Mouse (Mus musculus) ES-E14 (cell line): ENCODE results near the gene Rbfox1. TPM values are rescaled to one million over a fixed set of nuclear protein-coding genes. Genes with fewer than 3 reads are reported as not detected.

Experiments used
- DNase-seq: peaks from one replicate; pipeline ENCODE4 v3.0.0-alpha.2; 2013; ENCODE audit warnings: low read depth, low spot score
- H3K27ac ChIP-seq: 2 replicates; pipeline ENCODE4 v1.5.1; 2012; ENCODE audit warnings: low read depth, mild to moderate bottlenecking, low read length, moderate library complexity, mixed read lengths; ENCODE audit not compliant: poor library complexity, insufficient read depth, severe bottlenecking
- H3K36me3 ChIP-seq: 2 replicates; pipeline ENCODE4 v1.6.1; 2012; ENCODE audit warnings: mild to moderate bottlenecking, low read length, moderate library complexity, mixed read lengths; ENCODE audit not compliant: control insufficient read depth, poor library complexity, insufficient read depth, severe bottlenecking
- H3K4me1 ChIP-seq, 2 experiments: fragments of 150-350 bp in 1 of 2; sonication (generic) in 1 of 2; 2 replicates each; pipeline ENCODE4 v1.6.1; 2012; ENCODE audit warnings: low read length in 2 of 2, mild to moderate bottlenecking in 1 of 2, mixed read lengths in 1 of 2; ENCODE audit not compliant: control insufficient read depth in 2 of 2, insufficient read depth in 2 of 2, poor library complexity in 1 of 2
- H3K4me3 ChIP-seq, 2 experiments: fragments of 150-350 bp in 1 of 2; sonication (generic) in 1 of 2; 2 replicates each; pipeline ENCODE4 v1.5.1; 2012; ENCODE audit warnings: low read length in 2 of 2, low read depth in 1 of 2, mild to moderate bottlenecking in 1 of 2, mixed read lengths in 1 of 2; ENCODE audit not compliant: insufficient read depth in 1 of 2, poor library complexity in 1 of 2, severe bottlenecking in 1 of 2
- H3K9ac ChIP-seq: 2 replicates; pipeline ENCODE4 v1.6.1; 2012; ENCODE audit warnings: low read depth, mild to moderate bottlenecking, low read length, mixed read lengths; ENCODE audit not compliant: poor library complexity, insufficient read depth, severe bottlenecking
- H3K9me3 ChIP-seq: fragments of 150-350 bp; sonication (generic); 2 replicates; pipeline ENCODE4 v1.6.1; 2012; ENCODE audit warnings: low read depth, mild to moderate bottlenecking, low read length; ENCODE audit not compliant: control insufficient read depth, insufficient read depth
- CHD2 ChIP-seq: IDR thresholded peaks from 2 replicates; pipeline ENCODE4 v1.6.1; 2014; ENCODE audit warnings: mild to moderate bottlenecking, low read depth, low read length, inconsistent platforms
- HCFC1 ChIP-seq: IDR thresholded peaks from 2 replicates; pipeline ENCODE4 v1.6.1; 2012; ENCODE audit warnings: low read length, inconsistent platforms, borderline replicate concordance; ENCODE audit not compliant: insufficient read depth
- MAFK ChIP-seq: IDR thresholded peaks from 2 replicates; pipeline ENCODE4 v1.6.1; 2014; ENCODE audit warnings: mild to moderate bottlenecking, low read depth, low read length, inconsistent platforms; ENCODE audit not compliant: insufficient read depth
- ZC3H11A ChIP-seq: IDR thresholded peaks from 2 replicates; pipeline ENCODE4 v1.6.1; 2012; ENCODE audit warnings: low read depth, mild to moderate bottlenecking, inconsistent platforms, low read length, borderline replicate concordance
- ZNF384 ChIP-seq: IDR thresholded peaks from 2 replicates; pipeline ENCODE4 v1.6.1; 2012; ENCODE audit warnings: low read depth, low read length, inconsistent platforms
- in situ Hi-C, 2 experiments: fragments of 600-800 bp; cut with MboI; formaldehyde crosslinking; loops; one replicate each; pipeline ENCODE4 v1.15.1; 2025; ENCODE audit warnings: low sequenced_read_pairs in 2 of 2, inconsistent platforms in 1 of 2; ENCODE audit not compliant: unreplicated experiment in 2 of 2
- total RNA-seq: library from RNA; depleted of rRNA; stranded (reverse); fragments of 300-350 nt; gene quantifications from 2 replicates; pipeline ENCODE4 v1.2.3, GENCODE M21; 2012

The Rbfox1 gene
- total RNA-seq, 1 experiment, result 0.18 TPM

GRCm38 (mm10) chr16:6139432-6139831, 254.3 kb downstream of the Rbfox1 start:
- in situ Hi-C loops, result no loop called here

DNA sequence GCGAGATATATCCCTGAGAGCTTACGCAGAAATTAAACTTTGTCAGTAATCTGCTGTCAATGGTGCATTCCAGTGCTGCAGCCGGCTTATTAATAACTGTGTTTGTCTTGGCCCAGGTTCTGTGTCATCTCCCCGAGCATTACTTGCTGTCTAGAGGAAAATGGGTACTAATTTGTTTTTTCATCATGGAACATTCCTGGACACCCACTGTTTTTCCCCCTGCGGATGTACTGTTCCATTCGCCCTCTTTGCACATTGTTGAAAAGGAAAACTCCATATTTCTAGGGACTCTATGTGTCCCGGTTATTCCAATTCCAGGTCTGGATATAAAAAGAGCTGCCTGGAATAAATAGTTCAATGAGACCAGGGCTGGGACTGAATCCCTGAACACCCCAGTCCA, 262.8 kb downstream of the Rbfox1 start:
- H3K4me1 ChIP-seq, result no peaks in the 10 kb centered on the region
- in situ Hi-C loops, result no loop called here
- TF ChIP-seq HCFC1 (no peak), ZNF384 (no peak), MAFK (no peak)
- H3K9me3 ChIP-seq, result no peaks in the 10 kb centered on the region
- H3K4me3 ChIP-seq, result no peak overlapping the region
- no peaks in the 10 kb centered on the region for H3K36me3 ChIP-seq
- no peak overlapping the region for H3K27ac ChIP-seq
- no peak for DNase-seq
- H3K9ac ChIP-seq, result no peak overlapping the region

More at GRCm38 (mm10) chr16:6139432-6139831, 254.3 kb downstream of the Rbfox1 start:
- Histone ChIP-seq H3K4me1 (no peaks in the 10 kb centered on the region), H3K27ac (no peak overlapping the region), H3K9ac (no peak overlapping the region), H3K36me3 (no peaks in the 10 kb centered on the region), H3K4me3 (no peak overlapping the region), H3K9me3 (no peaks in the 10 kb centered on the region)
- TF ChIP-seq ZC3H11A (no peak), HCFC1 (no peak), ZNF384 (no peak), CHD2 (no peak), MAFK (no peak)
- no peak for DNase-seq

DNA sequence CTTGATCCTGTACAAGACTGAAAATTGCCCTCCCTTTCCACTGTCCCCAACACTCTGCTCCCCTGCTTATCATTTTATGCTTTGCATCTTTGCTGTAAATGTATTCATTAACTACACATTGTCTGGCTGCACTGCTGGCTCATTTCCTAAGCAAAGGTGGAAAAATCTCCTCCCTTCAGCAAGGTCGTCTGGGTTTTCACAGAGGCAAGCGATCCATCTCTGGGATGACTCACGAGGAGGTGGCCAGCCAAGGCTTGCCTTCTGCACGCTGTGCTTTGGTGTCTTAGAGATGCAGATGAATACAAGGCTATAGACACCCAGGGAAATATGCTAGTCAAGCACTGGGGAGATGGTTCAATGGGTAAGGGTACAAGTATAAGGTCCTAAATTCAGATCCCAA, 264.2 kb downstream of the Rbfox1 start:
- TF ChIP-seq ZNF384 (no peak), ZC3H11A (no peak), HCFC1 (no peak), CHD2 (no peak), MAFK (no peak)
- in situ Hi-C loops, result no loop called here
- H3K9ac ChIP-seq, result no peak overlapping the region
- no peak overlapping the region for H3K27ac ChIP-seq
- no peak overlapping the region for H3K4me3 ChIP-seq
- no peaks in the 10 kb centered on the region for H3K9me3 ChIP-seq
- no peaks in the 10 kb centered on the region for H3K4me1 ChIP-seq
- no peak for DNase-seq
- no peaks in the 10 kb centered on the region for H3K36me3 ChIP-seq

DNA sequence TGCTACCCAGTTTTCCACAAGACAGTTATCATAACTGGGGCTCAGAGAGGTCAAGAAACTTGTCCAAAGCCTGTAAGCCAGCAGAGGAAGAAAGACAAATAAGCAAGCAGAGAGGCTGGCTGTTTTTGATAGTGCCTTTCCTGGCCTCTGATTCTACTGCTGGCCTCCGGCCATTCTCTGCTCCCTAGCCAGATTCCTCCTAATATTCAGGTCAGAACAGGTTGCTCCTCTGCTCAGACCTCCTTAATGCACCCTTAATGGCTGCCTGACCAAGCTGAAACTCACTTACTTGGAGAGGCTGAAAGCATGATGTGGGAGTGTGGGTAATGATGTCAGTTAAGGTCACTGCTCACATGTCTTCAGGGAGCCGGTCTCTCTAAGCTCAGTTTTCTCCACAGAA, 270.4 kb downstream of the Rbfox1 start:
- Histone ChIP-seq H3K9me3 (no peaks in the 10 kb centered on the region), H3K9ac (no peak overlapping the region), H3K4me1 (no peaks in the 10 kb centered on the region), H3K4me3 (no peak overlapping the region), H3K36me3 (no peaks in the 10 kb centered on the region), H3K27ac (no peak overlapping the region)
- TF ChIP-seq ZC3H11A (no peak), MAFK (no peak), CHD2 (no peak), HCFC1 (no peak), ZNF384 (no peak)
- no peak for DNase-seq
- in situ Hi-C loops, result no loop called here

DNA sequence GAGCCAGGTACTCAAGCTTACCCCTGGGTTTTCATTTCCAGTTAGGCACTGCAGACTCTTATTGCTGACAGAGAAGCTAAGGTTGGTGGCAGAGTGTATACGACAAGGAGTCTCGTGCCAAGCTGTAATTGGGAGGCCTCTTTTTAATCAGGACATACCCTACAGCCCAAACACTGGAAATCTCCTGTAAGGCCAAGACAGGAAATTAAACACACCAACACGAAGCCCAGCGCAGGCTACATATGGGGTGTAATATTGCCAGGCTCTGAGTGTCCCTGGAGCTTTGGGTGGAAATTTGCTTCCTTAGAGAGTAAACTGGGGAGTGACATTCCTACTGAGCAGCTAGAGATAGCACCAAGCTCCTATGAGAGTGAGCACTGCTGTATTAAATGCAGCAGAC, 279.3 kb downstream of the Rbfox1 start:
- no peak for TF ChIP-seq HCFC1
- no peak for TF ChIP-seq ZNF384
- TF ChIP-seq MAFK, result no peak
- no peak for TF ChIP-seq CHD2
- no peak for TF ChIP-seq ZC3H11A
- Histone ChIP-seq H3K4me3 (no peak overlapping the region), H3K9ac (no peak overlapping the region), H3K36me3 (no peaks in the 10 kb centered on the region), H3K4me1 (no peaks in the 10 kb centered on the region), H3K27ac (no peak overlapping the region), H3K9me3 (no peaks in the 10 kb centered on the region)
- DNase-seq, result no peak
- in situ Hi-C loops, result no loop called here
